Mouse (Mus musculus) hindbrain, postnatal 0 days (tissue): Measurements from ENCODE around the gene Cnnm3. TPM values are rescaled to one million over a fixed set of nuclear protein-coding genes. Genes with fewer than 3 reads are reported as not detected.
A peak's percentile ranks its signal among the peaks of the same experiment; 100 is the strongest.

Experiments
- ATAC-seq: fragments of 200-750 bp; cut with Nextera tagmentation; 2 replicates; pipeline ENCODE4 v1.8.0; 2017; ENCODE audit warnings: mild to moderate bottlenecking, moderate TSS enrichment, moderate library complexity
- DNase-seq: peaks from one replicate; pipeline ENCODE4 v3.0.0-alpha.2; 2015; ENCODE audit warnings: low spot score
- H3K27ac ChIP-seq: fragments of 300-500 bp; sonication (generic); 2 replicates; pipeline ENCODE4 v1.5.1; 2014; ENCODE audit warnings: mild to moderate bottlenecking
- H3K27me3 ChIP-seq: fragments of 300-500 bp; sonication (generic); 2 replicates; pipeline ENCODE4 v1.6.1; 2014; ENCODE audit warnings: low read length, mixed read lengths; ENCODE audit not compliant: insufficient read depth
- H3K36me3 ChIP-seq: fragments of 300-500 bp; sonication (generic); 2 replicates; pipeline ENCODE4 v1.6.1; 2014; ENCODE audit warnings: low read length, mixed read lengths; ENCODE audit not compliant: insufficient read depth
- H3K4me1 ChIP-seq: fragments of 300-500 bp; sonication (generic); 2 replicates; pipeline ENCODE4 v1.6.1; 2014; ENCODE audit warnings: antibody characterized with exemption, low read length, mixed read lengths; ENCODE audit not compliant: insufficient read depth
- H3K4me2 ChIP-seq: fragments of 300-500 bp; sonication (generic); 2 replicates; pipeline ENCODE4 v1.6.1; 2014; ENCODE audit warnings: low read depth, mild to moderate bottlenecking, low read length, moderate library complexity, mixed read lengths
- H3K4me3 ChIP-seq: fragments of 300-500 bp; sonication (generic); 2 replicates; pipeline ENCODE4 v1.5.1; 2014; ENCODE audit warnings: low read length
- H3K9ac ChIP-seq: fragments of 300-500 bp; sonication (generic); replicated peaks from 2 replicates; pipeline ENCODE4 v1.6.1; 2014; ENCODE audit warnings: mild to moderate bottlenecking, low read length, moderate library complexity, mixed read lengths
- H3K9me3 ChIP-seq: fragments of 300-500 bp; sonication (generic); 2 replicates; pipeline ENCODE4 v1.6.1; 2016; ENCODE audit warnings: low read length, mixed read lengths
- CTCF ChIP-seq: IDR thresholded peaks from 2 replicates; pipeline ENCODE4 v1.5.1; 2016; ENCODE audit warnings: antibody characterized with exemption, control low read depth, low read depth
- WGBS: fragments of 180-500 bp; shearing (Covaris S2); extraction: QIAGEN DNeasy Blood & Tissue Kit; methylation state at CpG from one replicate; pipeline ENCODE4 v1.1.7; 2014; 5-methylcytosine and 5-hydroxymethylcytosine counted together
- polyA plus RNA-seq: library from polyadenylated mRNA; unstranded; fragments of >200 nt; fragmentation: Nextera tagmentation; extraction: Ambion mirVana; gene quantifications from 2 replicates; pipeline ENCODE4 v1.2.1, GENCODE M21; 2015
- total RNA-seq: library from RNA; depleted of rRNA; stranded (reverse); fragments of >200 nt; gene quantifications from 2 replicates; pipeline ENCODE4 v1.2.3, GENCODE M21; 2014

Gene Cnnm3
- total and polyA plus RNA-seq, 2 experiments from 2014 or later: 5.4 to 35.9 TPM

DNA sequence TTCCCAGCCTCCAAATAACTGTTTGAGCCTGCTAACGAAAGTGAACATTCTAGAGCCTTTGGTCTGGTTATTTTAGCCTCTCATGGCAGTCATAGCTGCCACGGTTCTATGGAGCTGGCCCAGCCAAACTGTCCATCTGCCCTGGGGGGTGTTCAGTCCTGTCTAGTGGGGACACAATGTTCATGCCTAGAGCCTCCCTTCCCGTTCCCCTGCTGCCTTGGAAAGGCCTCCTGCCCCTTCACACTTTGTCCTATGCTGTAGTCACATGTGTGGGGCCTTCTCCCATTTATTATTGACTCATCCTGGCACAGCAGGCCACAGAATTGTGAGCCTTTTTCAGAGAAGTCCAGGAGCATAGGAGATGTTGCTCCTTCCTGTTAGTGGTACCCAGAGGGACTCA is 6.6 kb downstream of the Cnnm3 start:
- Histone ChIP-seq H3K4me1 (peaks cover 18% of the 10 kb centered on the region), H3K36me3 (peaks cover 33% of the 10 kb centered on the region)
- no peak for TF ChIP-seq CTCF

DNA sequence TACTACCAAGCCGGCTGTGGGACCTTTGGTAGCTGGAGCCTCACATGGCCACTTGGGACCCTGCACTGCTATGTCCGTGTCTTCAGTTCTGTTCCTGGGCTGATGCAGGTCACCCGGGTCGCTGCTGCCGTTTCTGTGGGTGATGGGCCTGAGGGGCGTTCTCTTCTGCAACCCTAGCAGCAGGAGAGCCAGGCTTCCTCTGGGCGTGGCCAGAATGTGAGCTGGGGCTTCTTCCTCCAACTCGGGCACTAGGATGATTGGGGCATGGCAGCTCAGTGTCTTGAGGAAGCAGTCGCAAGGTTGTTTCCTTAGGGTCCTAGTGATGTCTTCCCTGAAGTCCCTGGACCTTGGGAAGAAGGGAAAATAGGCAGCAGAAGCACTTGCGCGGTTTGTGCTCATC is 8.0 kb downstream of the Cnnm3 start:
- H3K27ac ChIP-seq: no peak overlapping the region
- peaks cover 36% of the 10 kb centered on the region for H3K36me3 ChIP-seq
- DNase-seq (no peak), ATAC-seq (no peak)
- no peak overlapping the region for H3K4me3 ChIP-seq
- H3K4me2 ChIP-seq: no peak overlapping the region
- no peak overlapping the region for H3K9ac ChIP-seq
- no peaks in the 10 kb centered on the region for H3K9me3 ChIP-seq
- WGBS: 83% methylated on average over 11 of the region's 11 CpGs
- TF ChIP-seq CTCF: no peak
- peaks cover 5% of the 10 kb centered on the region; the same call in 1 of the 2 replicates for H3K4me1 ChIP-seq
- H3K27me3 ChIP-seq: no peaks in the 10 kb centered on the region

More for the DNA sequence above, 6.6 kb downstream of the Cnnm3 start:
- H3K4me2 ChIP-seq: no peak overlapping the region
- ATAC-seq (no peak), DNase-seq (no peak)
- H3K4me3 ChIP-seq: no peak overlapping the region
- H3K27me3 ChIP-seq: no peaks in the 10 kb centered on the region
- no peaks in the 10 kb centered on the region for H3K9me3 ChIP-seq
- H3K27ac ChIP-seq: no peak overlapping the region
- no peak overlapping the region for H3K9ac ChIP-seq
- 77% methylated on average over 3 of the region's 3 CpGs for WGBS

- WGBS: 90% methylated on average over 7 of the region's 7 CpGs
- DNase-seq (no peak), ATAC-seq (no peak)
- no peak overlapping the region for H3K4me3 ChIP-seq
- no peak overlapping the region for H3K27ac ChIP-seq
- H3K4me2 ChIP-seq: no peak overlapping the region
- TF ChIP-seq CTCF: no peak
- no peaks in the 10 kb centered on the region for H3K9me3 ChIP-seq
- H3K36me3 ChIP-seq: peaks cover 48% of the 10 kb centered on the region
- no peaks in the 10 kb centered on the region for H3K4me1 ChIP-seq
- no peaks in the 10 kb centered on the region for H3K27me3 ChIP-seq
- H3K9ac ChIP-seq: no peak overlapping the region
Observed at GRCm38 (mm10) chr1:36522210-36522609, 10.5 kb downstream of the Cnnm3 start.

DNA sequence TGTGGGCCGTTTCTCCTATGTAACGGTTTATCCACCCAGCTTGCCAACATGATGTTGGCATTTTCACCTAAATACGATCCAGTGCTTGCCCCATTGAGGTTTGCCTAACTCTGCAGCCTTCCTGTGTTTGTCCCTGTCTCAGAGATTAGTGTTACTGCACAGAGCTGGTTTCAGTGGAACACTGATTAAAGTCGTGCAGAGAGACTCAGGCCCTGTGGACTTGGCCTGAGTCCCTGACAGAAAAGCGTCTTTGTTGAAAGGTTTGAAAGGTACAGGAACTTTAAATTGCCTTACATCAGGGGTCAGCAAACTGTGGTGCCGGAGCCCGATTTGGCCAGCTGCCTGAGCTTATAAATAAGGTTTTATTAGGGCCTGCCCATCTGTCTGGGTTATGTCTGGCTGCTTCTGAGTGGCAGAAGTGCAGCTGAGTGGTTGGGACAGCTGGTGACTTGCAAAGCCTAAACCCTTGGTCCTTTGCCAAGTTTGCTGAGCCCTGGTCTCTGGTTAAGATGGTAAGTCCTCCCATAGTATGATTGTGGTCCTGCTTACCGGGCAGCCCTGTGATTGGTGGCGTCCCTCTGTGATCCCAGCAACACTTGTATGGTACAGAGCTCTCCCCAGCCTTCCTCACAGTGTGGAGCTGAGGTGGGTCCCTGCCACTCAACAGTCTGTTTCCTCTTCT is 11.8 kb downstream of the Cnnm3 start:
- DNase-seq (peak; percentile 83), ATAC-seq (peak; percentile 49)
- no peak overlapping the region for H3K4me3 ChIP-seq
- WGBS: 32% methylated on average over 9 of the region's 9 CpGs
- H3K9ac ChIP-seq: no peak overlapping the region
- peaks cover 48% of the 10 kb centered on the region for H3K36me3 ChIP-seq
- H3K27ac ChIP-seq: peak overlapping the region; percentile 20; the same call in 1 of the 2 replicates
- H3K27me3 ChIP-seq: no peaks in the 10 kb centered on the region
- no peaks in the 10 kb centered on the region for H3K9me3 ChIP-seq
- no peak for TF ChIP-seq CTCF
- H3K4me2 ChIP-seq: no peak overlapping the region
- H3K4me1 ChIP-seq: no peaks in the 10 kb centered on the region

DNA sequence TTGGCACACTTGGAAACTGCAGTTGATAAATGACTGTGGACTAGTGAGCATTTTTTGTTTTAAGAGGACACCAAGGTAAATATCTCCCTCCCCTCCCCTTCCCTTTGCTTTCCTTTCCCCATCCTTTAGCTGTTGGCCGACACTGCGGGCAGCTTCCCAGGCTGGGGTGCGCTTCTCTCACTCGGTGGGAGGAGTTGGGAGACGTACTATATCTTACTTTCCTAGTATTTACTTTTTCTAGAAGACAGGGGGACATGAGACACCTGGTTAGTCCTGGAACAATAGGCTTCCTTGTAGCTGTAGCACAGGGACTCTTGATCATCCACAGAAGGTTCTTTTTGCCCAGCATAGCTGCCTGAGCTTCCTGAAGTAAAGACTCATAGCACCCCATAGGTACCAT is 12.4 kb downstream of the Cnnm3 start:
- Histone ChIP-seq H3K36me3 (peaks cover 42% of the 10 kb centered on the region), H3K27me3 (no peaks in the 10 kb centered on the region), H3K27ac (no peak overlapping the region), H3K9me3 (no peaks in the 10 kb centered on the region), H3K9ac (no peak overlapping the region), H3K4me3 (no peak overlapping the region), H3K4me2 (no peak overlapping the region), H3K4me1 (no peaks in the 10 kb centered on the region)
- DNase-seq: no peak
- TF ChIP-seq CTCF: no peak
- WGBS: 85% methylated on average over 5 of the region's 5 CpGs
- ATAC-seq: no peak

DNA sequence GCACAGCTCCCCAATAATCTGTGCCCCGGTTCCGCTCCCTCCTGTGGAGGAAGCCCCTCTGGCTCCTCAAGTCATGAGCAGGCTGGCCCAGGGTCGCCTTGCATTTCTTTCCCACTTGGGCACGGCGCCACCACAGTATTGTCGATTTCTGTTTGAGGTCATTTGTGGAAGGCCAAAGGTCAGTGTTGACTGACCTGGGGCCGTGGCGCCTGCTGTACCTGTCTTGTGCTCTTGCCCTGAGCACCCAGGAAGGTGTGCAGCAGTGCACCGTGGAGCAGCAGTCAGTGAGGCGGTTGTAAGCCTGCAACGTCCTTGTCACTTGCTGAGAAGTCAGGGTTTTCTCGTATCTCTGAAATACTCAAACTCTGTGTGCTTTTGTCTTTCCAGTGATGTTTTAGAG is 14.1 kb downstream of the Cnnm3 start:
- Histone ChIP-seq H3K9ac (no peak overlapping the region), H3K4me2 (no peak overlapping the region), H3K27me3 (no peaks in the 10 kb centered on the region), H3K36me3 (peaks cover 31% of the 10 kb centered on the region), H3K4me3 (no peak overlapping the region), H3K9me3 (no peaks in the 10 kb centered on the region), H3K4me1 (no peaks in the 10 kb centered on the region), H3K27ac (no peak overlapping the region)
- WGBS: 89% methylated on average over 12 of the region's 12 CpGs
- DNase-seq (no peak), ATAC-seq (no peak)
- no peak for TF ChIP-seq CTCF

DNA sequence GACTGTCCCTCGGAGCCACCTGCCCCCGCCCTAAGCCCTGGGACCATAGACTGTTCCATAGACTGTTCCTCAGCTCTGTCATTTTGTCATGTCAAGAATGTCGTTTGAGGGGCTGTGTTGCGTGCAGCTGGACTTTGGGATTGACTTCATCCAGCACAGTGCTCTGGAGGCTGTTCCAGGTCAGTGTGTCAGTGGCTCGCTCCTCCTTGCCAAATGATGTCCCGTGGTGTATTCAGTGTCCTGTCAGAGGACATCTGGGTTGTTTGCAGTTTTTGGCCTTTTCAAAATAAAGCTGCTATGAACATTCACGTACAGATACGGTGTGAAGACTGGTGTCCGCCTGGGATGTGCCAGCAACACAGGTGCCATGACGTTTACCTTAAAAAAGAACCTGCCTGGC is 15.2 kb downstream of the Cnnm3 start:
- no peak overlapping the region for H3K9ac ChIP-seq
- ATAC-seq: no peak
- no peaks in the 10 kb centered on the region for H3K27me3 ChIP-seq
- 74% methylated on average over 10 of the region's 10 CpGs for WGBS
- no peak overlapping the region for H3K27ac ChIP-seq
- peaks cover 19% of the 10 kb centered on the region; the same call in 1 of the 2 replicates for H3K36me3 ChIP-seq
- no peak overlapping the region for H3K4me2 ChIP-seq
- no peak for TF ChIP-seq CTCF
- no peak for DNase-seq
- H3K4me1 ChIP-seq: no peaks in the 10 kb centered on the region
- no peak overlapping the region for H3K4me3 ChIP-seq
- H3K9me3 ChIP-seq: no peaks in the 10 kb centered on the region
